Mouse (Mus musculus) olfactory bulb, adult 2 months (tissue): Measurements from ENCODE around the gene Mtfr1l. TPM values are rescaled to one million over a fixed set of nuclear protein-coding genes. Genes with fewer than 3 reads are reported as not detected.
A peak's percentile ranks its signal among the peaks of the same experiment; 100 is the strongest.

Experiments used
- H3K27ac ChIP-seq: fragments of 200-500 bp; 2 replicates; pipeline ENCODE4 v1.5.1; 2012; ENCODE audit warnings: low read depth, low read length; ENCODE audit not compliant: insufficient read depth
- H3K4me1 ChIP-seq: fragments of 200-500 bp; 2 replicates; pipeline ENCODE4 v1.6.1; 2012; ENCODE audit warnings: low read length; ENCODE audit not compliant: control insufficient read depth, insufficient read depth
- H3K4me3 ChIP-seq: fragments of 200-500 bp; 2 replicates; pipeline ENCODE4 v1.5.1; 2012; ENCODE audit warnings: mild to moderate bottlenecking, low read depth, low read length, moderate library complexity; ENCODE audit not compliant: insufficient read depth
- CTCF ChIP-seq: fragments of 200-500 bp; IDR thresholded peaks from 2 replicates; pipeline ENCODE4 v1.5.1; 2012; ENCODE audit warnings: low read depth, mild to moderate bottlenecking, low read length, moderate library complexity; ENCODE audit not compliant: insufficient read depth
- POLR2A ChIP-seq: fragments of 200-500 bp; IDR thresholded peaks from 2 replicates; pipeline ENCODE4 v1.6.1; 2012; ENCODE audit warnings: mild to moderate bottlenecking, low read depth, low read length, moderate library complexity; ENCODE audit not compliant: insufficient read depth
- WGBS: fragments of 180-500 bp; shearing (Covaris S2); methylation state at CpG from one replicate; pipeline ENCODE4 v1.1.7; 2018; 5-methylcytosine and 5-hydroxymethylcytosine counted together
- polyA plus RNA-seq: library from polyadenylated mRNA; stranded (reverse); fragments of >200 nt; gene quantifications from 2 replicates; pipeline ENCODE4 v1.2.4, GENCODE M21; 2012; ENCODE audit warnings: low replicate concordance; ENCODE audit not compliant: missing spikeins, insufficient read depth, insufficient read length

Mtfr1l gene
- not detected in 2 replicates for polyA plus RNA-seq

GRCm38 (mm10) chr4:134534932-134535786 is at the start of gene Mtfr1l:
Gene Mtfr1l (minus strand): TSS chr4:134535387.
- H3K27ac ChIP-seq = peak within 1 kb of the TSS; percentile 86
- TF ChIP-seq POLR2A = peak; percentile 65; the same call in 1 of the 2 replicates
- TF ChIP-seq CTCF = no peak
- under 1% methylated on average over 71 of the region's 71 CpGs for WGBS
- H3K4me3 ChIP-seq = peak within 1 kb of the TSS; percentile 77
- H3K4me1 ChIP-seq = peaks cover 16% of the 10 kb centered on the region

- TF ChIP-seq CTCF (peak; percentile 43; the same call in 1 of the 2 replicates), POLR2A (no peak)
- Histone ChIP-seq H3K27ac (no peak overlapping the region), H3K4me1 (peaks cover 49% of the 10 kb centered on the region), H3K4me3 (no peak overlapping the region)
- 75% methylated on average over 3 of the region's 3 CpGs for WGBS
Observed at GRCm38 (mm10) chr4:134583513-134583912, 48.3 kb upstream of the Mtfr1l start.

GRCm38 (mm10) chr4:134581365-134581764 is 46.2 kb upstream of the Mtfr1l start:
- Histone ChIP-seq H3K4me1 (peaks cover 44% of the 10 kb centered on the region), H3K27ac (no peak overlapping the region), H3K4me3 (no peak overlapping the region)
- no peak for TF ChIP-seq POLR2A
- no peak for TF ChIP-seq CTCF
- WGBS = 73% methylated on average over 8 of the region's 8 CpGs

- no peak overlapping the region for H3K4me3 ChIP-seq
- TF ChIP-seq POLR2A (no peak), CTCF (no peak)
- 48% methylated on average over 15 of the region's 15 CpGs for WGBS
- peak overlapping the region; percentile 52 for H3K27ac ChIP-seq
- H3K4me1 ChIP-seq = peaks cover 41% of the 10 kb centered on the region
Observed at GRCm38 (mm10) chr4:134580351-134581148, 45.4 kb upstream of the Mtfr1l start.

GRCm38 (mm10) chr4:134579620-134580019 is 44.4 kb upstream of the Mtfr1l start:
- 0 out of 2 replicates have a peak overlapping the region, but pooled peaks have one; percentile 1 for H3K27ac ChIP-seq
- no peak overlapping the region for H3K4me3 ChIP-seq
- no peak for TF ChIP-seq CTCF
- TF ChIP-seq POLR2A = no peak
- WGBS = 44% methylated on average over 5 of the region's 5 CpGs
- peaks cover 41% of the 10 kb centered on the region for H3K4me1 ChIP-seq

GRCm38 (mm10) chr4:134579212-134579611 is 44.0 kb upstream of the Mtfr1l start:
- H3K27ac ChIP-seq = peak overlapping the region; percentile 12; the same call in 1 of the 2 replicates
- H3K4me3 ChIP-seq = no peak overlapping the region
- TF ChIP-seq POLR2A (0 out of 2 replicates have a peak, but pooled peaks have one; percentile 26), CTCF (peak; percentile 10; the same call in 1 of the 2 replicates)
- 18% methylated on average over 11 of the region's 11 CpGs for WGBS
- peaks cover 41% of the 10 kb centered on the region for H3K4me1 ChIP-seq

GRCm38 (mm10) chr4:134578407-134578806 is 43.2 kb upstream of the Mtfr1l start:
- no peak overlapping the region for H3K4me3 ChIP-seq
- TF ChIP-seq CTCF (no peak), POLR2A (no peak)
- 63% methylated on average over 5 of the region's 5 CpGs for WGBS
- peak overlapping the region; percentile 12; the same call in 1 of the 2 replicates for H3K27ac ChIP-seq
- H3K4me1 ChIP-seq = peaks cover 41% of the 10 kb centered on the region

GRCm38 (mm10) chr4:134577281-134577680 is 42.1 kb upstream of the Mtfr1l start:
- 85% methylated on average over 2 of the region's 2 CpGs for WGBS
- peaks cover 41% of the 10 kb centered on the region for H3K4me1 ChIP-seq
- H3K27ac ChIP-seq = no peak overlapping the region
- no peak for TF ChIP-seq CTCF
- no peak for TF ChIP-seq POLR2A
- no peak overlapping the region for H3K4me3 ChIP-seq

GRCm38 (mm10) chr4:134575486-134575885 is 40.3 kb upstream of the Mtfr1l start:
- WGBS = 89% methylated on average over 11 of the region's 11 CpGs
- no peak for TF ChIP-seq POLR2A
- no peak for TF ChIP-seq CTCF
- Histone ChIP-seq H3K27ac (no peak overlapping the region), H3K4me1 (peaks cover 25% of the 10 kb centered on the region), H3K4me3 (no peak overlapping the region)
